8 mouse cellular contexts compared by ENCODE assay signal in genomic region chr9:61046517-61046916, GRCm38 (mm10).
DNase-seq lines count a peak whose midpoint lies in the region; ATAC-seq lines count a peak whose summit lies in the region.

No protein-coding gene starts in this region.

- DNase-seq in midbrain, embryonic 11.5 days (ENCODE audit: low spot score, missing footprints), result peak; percentile 94
- peak; percentile 77 to 85 for DNase-seq in adrenal gland, adult 18-20 months (ENCODE audit: low spot score in 2 of 2)
- DNase-seq in embryo, embryonic 10.5 days (ENCODE audit: low spot score), result peak; percentile 81
- DNase-seq in kidney, postnatal 25 days, result peak; percentile 59 to 61
- DNase-seq in lung, postnatal 10 days, result peak; percentile 76
- DNase-seq in spleen, adult 12 weeks (ENCODE audit: low spot score), result peak; percentile 42

- H3K36me3 ChIP-seq in midbrain, embryonic 11.5 days (ENCODE audit: control insufficient read depth, insufficient read depth, low read length), result no peaks in the 10 kb centered on the region
- no peaks in the 10 kb centered on the region for H3K36me3 ChIP-seq in midbrain, embryonic 15.5 days (replicated peaks)

- WGBS in midbrain, embryonic 11.5 days, result 18% methylated on average over 7 of the region's 7 CpGs
- WGBS in midbrain, embryonic 15.5 days, result 18% methylated on average over 7 of the region's 7 CpGs

- no peaks in the 10 kb centered on the region for H3K27me3 ChIP-seq in midbrain, embryonic 11.5 days (ENCODE audit: control insufficient read depth, insufficient read depth, low read length)
- 0 out of 2 replicates have a peak, but pooled peaks cover 3% of the 10 kb centered on the region for H3K27me3 ChIP-seq in midbrain, embryonic 15.5 days (replicated peaks)

- no peak overlapping the region for H3K4me2 ChIP-seq in midbrain, embryonic 11.5 days
- H3K4me2 ChIP-seq in midbrain, embryonic 15.5 days, result no peak overlapping the region

- H3K27ac ChIP-seq in midbrain, embryonic 11.5 days (ENCODE audit: low read depth, low read length), result no peak overlapping the region
- H3K27ac ChIP-seq in midbrain, embryonic 15.5 days, result no peak overlapping the region

- H3K9ac ChIP-seq in midbrain, embryonic 11.5 days (ENCODE audit: low read length), result no peak overlapping the region
- H3K9ac ChIP-seq in midbrain, embryonic 15.5 days, result no peak overlapping the region

- H3K4me1 ChIP-seq in midbrain, embryonic 11.5 days (ENCODE audit: control insufficient read depth, insufficient read depth, low read length), result peaks cover 5% of the 10 kb centered on the region
- peaks cover 11% of the 10 kb centered on the region; the same call in 1 of the 2 replicates for H3K4me1 ChIP-seq in midbrain, embryonic 15.5 days

- no peak overlapping the region for H3K4me3 ChIP-seq in midbrain, embryonic 11.5 days (ENCODE audit: low read depth, low read length)
- H3K4me3 ChIP-seq in midbrain, embryonic 15.5 days, result no peak overlapping the region

- no peak for ATAC-seq in midbrain, embryonic 11.5 days (ENCODE audit: low FRiP score)
- no peak for ATAC-seq in midbrain, embryonic 15.5 days (replicated peaks)
- ATAC-seq in inflammation-experienced regulatory T-cells, adult 6 months, result no peak

- no peaks in the 10 kb centered on the region for H3K9me3 ChIP-seq in midbrain, embryonic 11.5 days (ENCODE audit: control insufficient read depth, low read length)
- H3K9me3 ChIP-seq in midbrain, embryonic 15.5 days, result no peaks in the 10 kb centered on the region

Comparison
In these comparisons a context has a peak if more than half of its experiments do, and no peak if none do; other contexts are left out.
1. DNase-seq: peak in every context shown above with its lines; median percentile 94 in midbrain, embryonic 11.5 days; 81 in adrenal gland, adult 18-20 months; 81 in embryo, embryonic 10.5 days; 76 in lung, postnatal 10 days; 60 in kidney, postnatal 25 days; 42 in spleen, adult 12 weeks.